Mouse (Mus musculus): ENCODE data around the gene Muc13. TPM values are rescaled to one million over a fixed set of nuclear protein-coding genes. Genes with fewer than 3 reads are reported as not detected.
A peak's percentile ranks its signal among the peaks of the same experiment; 100 is the strongest.

Gene Muc13
- polyA plus RNA-seq, 1 experiment from 2014 or later: 0.11 TPM

- Histone ChIP-seq H3K9ac (replicated peaks) (peak within 1 kb of the TSS; percentile 91), H3K27ac (peak within 1 kb of the TSS; percentile 92), H3K4me1 (replicated peaks) (peaks cover 41% of the 10 kb centered on the region), H3K27me3 (no peaks in the 10 kb centered on the region), H3K4me2 (peak within 1 kb of the TSS; percentile 80), H3K9me3 (no peaks in the 10 kb centered on the region), H3K36me3 (no peaks in the 10 kb centered on the region), H3K4me3 (replicated peaks) (peak within 1 kb of the TSS; percentile 88)
- peak; percentile 77 for ATAC-seq (ENCODE audit: insufficient number of reproducible peaks, insufficient read depth, low FRiP score, low TSS enrichment, low read depth)
- under 1% methylated on average over 42 of the region's 43 CpGs for WGBS
These were observed 35.5 kb downstream of the Muc13 start, which contains the start of gene Itgb5 for GRCm38 (mm10) chr16:33829301-33829831. Gene Itgb5 (plus strand): TSS chr16:33829665.

GRCm38 (mm10) chr16:33829842-33830511 is 36.1 kb downstream of the Muc13 start:
- Histone ChIP-seq H3K4me2 (peak overlapping the region; percentile 80), H3K9me3 (no peaks in the 10 kb centered on the region), H3K4me3 (replicated peaks) (peak overlapping the region; percentile 88), H3K9ac (replicated peaks) (peak overlapping the region; percentile 91), H3K27ac (peak overlapping the region; percentile 92), H3K27me3 (no peaks in the 10 kb centered on the region), H3K36me3 (no peaks in the 10 kb centered on the region), H3K4me1 (replicated peaks) (peaks cover 47% of the 10 kb centered on the region)
- peak; percentile 67 for ATAC-seq (ENCODE audit: insufficient number of reproducible peaks, insufficient read depth, low FRiP score, low TSS enrichment, low read depth)
- WGBS: under 1% methylated on average over 74 of the region's 76 CpGs

- peak overlapping the region; percentile 88 for H3K4me3 ChIP-seq (replicated peaks)
- no peaks in the 10 kb centered on the region for H3K36me3 ChIP-seq
- no peaks in the 10 kb centered on the region for H3K9me3 ChIP-seq
- no peaks in the 10 kb centered on the region for H3K27me3 ChIP-seq
- 1% methylated on average over 18 of the region's 18 CpGs for WGBS
- peak overlapping the region; percentile 92 for H3K27ac ChIP-seq
- H3K9ac ChIP-seq (replicated peaks): peak overlapping the region; percentile 91
- peaks cover 51% of the 10 kb centered on the region for H3K4me1 ChIP-seq (replicated peaks)
- no peak for ATAC-seq (ENCODE audit: insufficient number of reproducible peaks, insufficient read depth, low FRiP score, low TSS enrichment, low read depth)
- H3K4me2 ChIP-seq: peak overlapping the region; percentile 80
These were observed 36.8 kb downstream of the Muc13 start for GRCm38 (mm10) chr16:33830512-33831105.

GRCm38 (mm10) chr16:33832057-33832456 is 38.2 kb downstream of the Muc13 start:
- peak overlapping the region; percentile 30 for H3K4me3 ChIP-seq (replicated peaks)
- WGBS: 42% methylated on average over 6 of the region's 6 CpGs
- peak overlapping the region; percentile 94 for H3K27ac ChIP-seq
- H3K4me2 ChIP-seq: peak overlapping the region; percentile 65
- no peaks in the 10 kb centered on the region for H3K36me3 ChIP-seq
- no peak for ATAC-seq (ENCODE audit: insufficient number of reproducible peaks, insufficient read depth, low FRiP score, low TSS enrichment, low read depth)
- no peak overlapping the region for H3K9ac ChIP-seq (replicated peaks)
- no peaks in the 10 kb centered on the region for H3K27me3 ChIP-seq
- H3K9me3 ChIP-seq: no peaks in the 10 kb centered on the region
- H3K4me1 ChIP-seq (replicated peaks): peaks cover 55% of the 10 kb centered on the region

- peak; percentile 60; the same call in 1 of the 2 replicates for ATAC-seq (ENCODE audit: insufficient number of reproducible peaks, insufficient read depth, low FRiP score, low TSS enrichment, low read depth)
- H3K4me2 ChIP-seq: peak overlapping the region; percentile 65
- H3K4me1 ChIP-seq (replicated peaks): peaks cover 58% of the 10 kb centered on the region
- peak overlapping the region; percentile 94 for H3K27ac ChIP-seq
- no peaks in the 10 kb centered on the region for H3K9me3 ChIP-seq
- H3K27me3 ChIP-seq: no peaks in the 10 kb centered on the region
- H3K9ac ChIP-seq (replicated peaks): peak overlapping the region; percentile 37; the same call in 1 of the 2 replicates
- H3K4me3 ChIP-seq (replicated peaks): peak overlapping the region; percentile 30
- WGBS: 1% methylated on average over 21 of the region's 21 CpGs
- H3K36me3 ChIP-seq: no peaks in the 10 kb centered on the region
These were observed 39.0 kb downstream of the Muc13 start for GRCm38 (mm10) chr16:33832728-33833428.

- no peaks in the 10 kb centered on the region for H3K27me3 ChIP-seq
- peak overlapping the region; percentile 37; the same call in 1 of the 2 replicates for H3K9ac ChIP-seq (replicated peaks)
- peaks cover 62% of the 10 kb centered on the region for H3K4me1 ChIP-seq (replicated peaks)
- peak overlapping the region; percentile 94 for H3K27ac ChIP-seq
- H3K4me3 ChIP-seq (replicated peaks): peak overlapping the region; percentile 30
- ATAC-seq (ENCODE audit: insufficient number of reproducible peaks, insufficient read depth, low FRiP score, low TSS enrichment, low read depth): no peak
- no peaks in the 10 kb centered on the region for H3K9me3 ChIP-seq
- 6% methylated on average over 5 of the region's 5 CpGs for WGBS
- H3K36me3 ChIP-seq: peaks cover 4% of the 10 kb centered on the region; the same call in 1 of the 2 replicates
- peak overlapping the region; percentile 65 for H3K4me2 ChIP-seq
These were observed 39.6 kb downstream of the Muc13 start for GRCm38 (mm10) chr16:33833429-33833753.

- peaks cover 58% of the 10 kb centered on the region for H3K4me1 ChIP-seq (replicated peaks)
- ATAC-seq (ENCODE audit: insufficient number of reproducible peaks, insufficient read depth, low FRiP score, low TSS enrichment, low read depth): 0 out of 2 replicates have a peak, but pooled peaks have one; percentile 32
- peak overlapping the region; percentile 46; the same call in 1 of the 2 replicates for H3K9ac ChIP-seq (replicated peaks)
- H3K27ac ChIP-seq: peak overlapping the region; percentile 94
- peak overlapping the region; percentile 65 for H3K4me2 ChIP-seq
- H3K36me3 ChIP-seq: peaks cover 4% of the 10 kb centered on the region; the same call in 1 of the 2 replicates
- H3K9me3 ChIP-seq: no peaks in the 10 kb centered on the region
- peak overlapping the region; percentile 30 for H3K4me3 ChIP-seq (replicated peaks)
- WGBS: 2% methylated on average over 25 of the region's 25 CpGs
- H3K27me3 ChIP-seq: no peaks in the 10 kb centered on the region
These were observed 40.1 kb downstream of the Muc13 start for GRCm38 (mm10) chr16:33833781-33834482.

- no peak for ATAC-seq (ENCODE audit: insufficient number of reproducible peaks, insufficient read depth, low FRiP score, low TSS enrichment, low read depth)
- no peaks in the 10 kb centered on the region for H3K27me3 ChIP-seq
- peaks cover 4% of the 10 kb centered on the region; the same call in 1 of the 2 replicates for H3K36me3 ChIP-seq
- H3K9ac ChIP-seq (replicated peaks): no peak overlapping the region
- H3K27ac ChIP-seq: no peak overlapping the region
- H3K4me3 ChIP-seq (replicated peaks): no peak overlapping the region
- H3K9me3 ChIP-seq: no peaks in the 10 kb centered on the region
- no peak overlapping the region for H3K4me2 ChIP-seq
- 85% methylated on average over 3 of the region's 3 CpGs for WGBS
- H3K4me1 ChIP-seq (replicated peaks): peaks cover 63% of the 10 kb centered on the region
These were observed 42.8 kb downstream of the Muc13 start for GRCm38 (mm10) chr16:33836676-33837075.

- Histone ChIP-seq H3K27ac (peak overlapping the region; percentile 74), H3K36me3 (peaks cover 4% of the 10 kb centered on the region; the same call in 1 of the 2 replicates), H3K4me2 (no peak overlapping the region), H3K27me3 (no peaks in the 10 kb centered on the region), H3K4me3 (replicated peaks) (no peak overlapping the region), H3K4me1 (replicated peaks) (peaks cover 61% of the 10 kb centered on the region), H3K9ac (replicated peaks) (no peak overlapping the region), H3K9me3 (no peaks in the 10 kb centered on the region)
- WGBS: 60% methylated on average over 3 of the region's 3 CpGs
- ATAC-seq (ENCODE audit: insufficient number of reproducible peaks, insufficient read depth, low FRiP score, low TSS enrichment, low read depth): no peak
These were observed 43.4 kb downstream of the Muc13 start for GRCm38 (mm10) chr16:33837191-33837590.

- H3K27ac ChIP-seq: no peak overlapping the region; the same call in 1 of the 2 replicates
- H3K9me3 ChIP-seq: no peaks in the 10 kb centered on the region
- peaks cover 32% of the 10 kb centered on the region for H3K4me1 ChIP-seq (replicated peaks)
- no peak overlapping the region for H3K4me3 ChIP-seq (replicated peaks)
- no peaks in the 10 kb centered on the region for H3K27me3 ChIP-seq
- H3K9ac ChIP-seq (replicated peaks): no peak overlapping the region
- H3K36me3 ChIP-seq: peaks cover 13% of the 10 kb centered on the region; the same call in 1 of the 2 replicates
- ATAC-seq (ENCODE audit: insufficient number of reproducible peaks, insufficient read depth, low FRiP score, low TSS enrichment, low read depth): no peak
- H3K4me2 ChIP-seq: no peak overlapping the region
- 52% methylated on average over 6 of the region's 6 CpGs for WGBS
These were observed 46.8 kb downstream of the Muc13 start for GRCm38 (mm10) chr16:33840616-33841015.
